Mouse (Mus musculus) bone marrow, adult 2 months (tissue): ENCODE data around the gene Vmn1r12.
"Not testable (repeated sequence)": the region's sequence is repeated elsewhere in the genome, so short reads cannot be mapped to it uniquely, and the experiment has no call there.

Experiments
- CTCF ChIP-seq: fragments of 200-500 bp; IDR thresholded peaks from 2 replicates; pipeline ENCODE4 v1.5.1; 2011; ENCODE audit warnings: low read length, control low read depth; ENCODE audit not compliant: control insufficient read depth, insufficient read depth
- POLR2A ChIP-seq: fragments of 200-500 bp; IDR thresholded peaks from 2 replicates; pipeline ENCODE4 v1.6.1; 2011; ENCODE audit warnings: low read depth, mild to moderate bottlenecking, control low read depth, low read length, borderline replicate concordance; ENCODE audit not compliant: control insufficient read depth

DNA sequence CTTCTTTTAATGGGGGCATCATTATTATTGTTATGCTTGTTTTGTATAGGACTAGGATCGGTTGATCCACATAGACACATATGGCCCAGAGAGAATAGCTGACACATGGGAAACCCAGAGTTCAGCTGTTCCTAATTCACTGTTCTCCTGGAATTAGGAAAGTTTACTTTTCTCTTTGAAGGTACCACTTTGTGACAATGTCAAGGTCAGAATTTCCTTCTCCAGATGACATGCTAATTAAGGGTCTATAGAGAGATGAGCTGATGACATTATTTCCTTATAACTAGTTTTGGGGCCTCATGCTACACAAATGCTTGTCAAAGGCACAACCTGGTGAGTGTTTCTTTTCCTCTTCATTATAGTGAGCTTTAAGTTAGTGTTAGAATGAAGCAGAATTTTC lies 46.3 kb downstream of the Vmn1r12 start, which contains the start of gene Vmn1r13:
- not testable (repeated sequence) for TF ChIP-seq POLR2A, CTCF
